Mouse (Mus musculus) spleen, adult 2 months (tissue): ENCODE results near the gene Hk1.

ENCODE experiments used
- CTCF ChIP-seq: fragments of 200-500 bp; IDR thresholded peaks from 2 replicates; pipeline ENCODE4 v1.5.1; 2011; ENCODE audit warnings: mild to moderate bottlenecking, inconsistent platforms; ENCODE audit not compliant: insufficient read depth, insufficient read length, insufficient replicate concordance; ENCODE audit errors: extremely low read depth
- POLR2A ChIP-seq: fragments of 200-500 bp; IDR thresholded peaks from 2 replicates; pipeline ENCODE4 v1.6.1; 2011; ENCODE audit warnings: low read depth, low read length, inconsistent platforms

GRCm38 (mm10) chr10:62247815-62248214, 131.9 kb downstream of the Hk1 start:
- TF ChIP-seq CTCF (no peak), POLR2A (no peak)
